ENCODE assay signal across 17 mouse cellular contexts in the genomic region with DNA sequence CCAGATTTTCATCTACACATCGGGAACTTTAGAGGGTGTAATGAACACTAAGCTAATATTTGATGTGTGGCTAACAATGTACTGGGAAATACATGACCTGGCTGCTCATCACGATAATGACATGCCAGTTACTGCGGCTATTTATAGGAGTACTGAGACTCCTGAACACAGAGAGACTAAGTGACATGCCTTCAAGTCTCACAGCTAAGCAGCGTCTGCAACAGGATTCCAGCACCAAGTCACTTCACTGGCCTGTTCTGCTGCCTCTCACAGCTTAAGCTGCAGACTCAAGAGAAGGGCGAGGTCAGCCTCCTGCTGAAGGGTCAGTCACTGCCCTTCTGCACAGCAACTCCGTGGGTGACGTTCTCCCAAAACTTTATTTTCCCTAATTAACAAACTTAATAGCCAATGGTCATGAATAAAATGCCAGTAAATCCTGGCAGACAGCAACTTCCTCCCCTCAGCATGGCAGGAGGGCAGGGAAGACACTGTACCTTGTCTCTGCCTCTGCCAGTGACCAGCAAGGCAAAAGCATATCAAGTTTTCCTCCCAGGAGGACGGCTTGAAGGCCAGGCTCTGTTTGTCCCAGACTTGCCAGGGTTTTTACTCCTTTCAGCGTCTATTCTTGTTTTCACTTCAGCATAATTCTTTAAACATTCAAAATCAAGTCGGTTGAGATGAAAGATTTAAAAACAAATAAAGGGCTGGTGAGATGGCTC.
A peak's percentile ranks its signal among the peaks of the same experiment; 100 is the strongest.
DNase-seq lines count a peak whose midpoint lies in the region; ATAC-seq and TF ChIP-seq lines count a peak whose summit lies in the region.
"Had no signal": no experiment of that assay in that cellular context is flagged by ENCODE, and none has a peak within 500 bp of the region (broad histone marks: within the 10 kb centered on the region; RNA-seq: fewer than 3 reads in every experiment).

No protein-coding gene starts in this region.

- peaks cover 18% of the 10 kb centered on the region for H3K4me1 ChIP-seq in heart, embryonic 12.5 days (replicated peaks)
- peaks cover 21% of the 10 kb centered on the region for H3K4me1 ChIP-seq in heart, embryonic 13.5 days
- no peaks in the 10 kb centered on the region for H3K4me1 ChIP-seq in testis, adult 2 months (ENCODE audit: control insufficient read depth, insufficient read depth, low read length)
- H3K4me1 ChIP-seq: intestine, embryonic 15.5 days; limb, embryonic 12.5 days; liver, embryonic 13.5 days; lung, embryonic 15.5 days; midbrain, embryonic 13.5 days; stomach, embryonic 15.5 days had no signal

- no peak for TF ChIP-seq CTCF in testis, adult 2 months (IDR thresholded peaks at IDR 0.05; ENCODE audit: control insufficient read depth, insufficient read depth, insufficient replicate concordance, low read depth, low read length)

- ATAC-seq in frontal cortex, adult (ENCODE audit: low TSS enrichment), result peak; percentile 41; the same call in 1 of the 2 replicates
- ATAC-seq in heart, embryonic 12.5 days (ENCODE audit: insufficient number of reproducible peaks, low FRiP score), result peak; percentile 36; the same call in 1 of the 2 replicates
- no peak for ATAC-seq in heart, embryonic 13.5 days (ENCODE audit: extremely low read depth, insufficient number of reproducible peaks, low FRiP score, low TSS enrichment)
- ATAC-seq in erythroid progenitor cell, adult 5-6 weeks (replicated peaks; ENCODE audit: low FRiP score, poor library complexity, severe bottlenecking), result no peak
- ATAC-seq: intestine, embryonic 15.5 days; midbrain, embryonic 13.5 days had no signal

- no peaks in the 10 kb centered on the region for H3K27me3 ChIP-seq in heart, embryonic 12.5 days (replicated peaks)
- no peaks in the 10 kb centered on the region for H3K27me3 ChIP-seq in heart, embryonic 13.5 days (replicated peaks)
- H3K27me3 ChIP-seq in testis, adult 2 months (ENCODE audit: control insufficient read depth, insufficient read depth, low read length), result no peaks in the 10 kb centered on the region
- H3K27me3 ChIP-seq: CH12.LX; embryonic facial prominence, embryonic 13.5 days; intestine, embryonic 15.5 days; limb, embryonic 12.5 days; liver, embryonic 13.5 days; lung, embryonic 15.5 days; midbrain, embryonic 13.5 days; stomach, embryonic 15.5 days had no signal

- 0 out of 2 replicates have a peak overlapping the region, but pooled peaks have one; percentile 34 for H3K9ac ChIP-seq in heart, embryonic 12.5 days
- peak overlapping the region; percentile 59 for H3K9ac ChIP-seq in heart, embryonic 13.5 days
- H3K9ac ChIP-seq: embryonic facial prominence, embryonic 13.5 days; hindbrain, embryonic 14.5 days; intestine, embryonic 15.5 days; limb, embryonic 12.5 days; liver, embryonic 13.5 days; lung, embryonic 15.5 days; midbrain, embryonic 13.5 days; stomach, embryonic 15.5 days had no signal

- no peaks in the 10 kb centered on the region for H3K9me3 ChIP-seq in heart, embryonic 12.5 days (replicated peaks)
- no peaks in the 10 kb centered on the region for H3K9me3 ChIP-seq in heart, embryonic 13.5 days
- H3K9me3 ChIP-seq: embryonic facial prominence, embryonic 13.5 days; intestine, embryonic 15.5 days; limb, embryonic 12.5 days; liver, embryonic 13.5 days; lung, embryonic 15.5 days; midbrain, embryonic 13.5 days; stomach, embryonic 15.5 days had no signal

- DNase-seq in frontal cortex, postnatal 25 days (ENCODE audit: low spot score in 2 of 2), result no peak
- DNase-seq in heart, adult 8-10 months (ENCODE audit: low spot score), result no peak
- DNase-seq: liver, embryonic 13.5 days; thymus, postnatal 25 days had no signal

- no peak overlapping the region for H3K4me3 ChIP-seq in heart, embryonic 12.5 days
- no peak overlapping the region for H3K4me3 ChIP-seq in heart, embryonic 13.5 days
- no peak overlapping the region for H3K4me3 ChIP-seq in testis, adult 2 months (ENCODE audit: control insufficient read depth, low read depth, low read length)
- H3K4me3 ChIP-seq: embryonic facial prominence, embryonic 13.5 days; intestine, embryonic 15.5 days; limb, embryonic 12.5 days; liver, embryonic 13.5 days; lung, embryonic 15.5 days; midbrain, embryonic 13.5 days; stomach, embryonic 15.5 days had no signal

- peak overlapping the region; percentile 92 for H3K27ac ChIP-seq in heart, embryonic 12.5 days (ENCODE audit: poor library complexity, severe bottlenecking)
- peak overlapping the region; percentile 94 for H3K27ac ChIP-seq in heart, embryonic 13.5 days (replicated peaks)
- H3K27ac ChIP-seq in testis, adult 2 months (ENCODE audit: control insufficient read depth, insufficient read depth, low read depth, low read length), result peak overlapping the region; percentile 66; the same call in 1 of the 2 replicates
- H3K27ac ChIP-seq: embryonic facial prominence, embryonic 13.5 days; hindbrain, embryonic 14.5 days; intestine, embryonic 15.5 days; limb, embryonic 12.5 days; liver, embryonic 13.5 days; lung, embryonic 15.5 days; midbrain, embryonic 13.5 days; stomach, embryonic 15.5 days had no signal

- no peak for TF ChIP-seq POLR2A in testis, adult 2 months (IDR thresholded peaks at IDR 0.05; ENCODE audit: control insufficient read depth, low read depth, low read length)

- 47% methylated on average over 10 of the region's 10 CpGs for WGBS in heart, embryonic 12.5 days
- WGBS in heart, embryonic 13.5 days, result 46% methylated on average over 10 of the region's 10 CpGs

- H3K36me3 ChIP-seq in heart, embryonic 12.5 days, result peaks cover 16% of the 10 kb centered on the region; the same call in 1 of the 2 replicates
- H3K36me3 ChIP-seq in heart, embryonic 13.5 days, result peaks cover 13% of the 10 kb centered on the region; the same call in 1 of the 2 replicates
- no peaks in the 10 kb centered on the region for H3K36me3 ChIP-seq in testis, adult 2 months (ENCODE audit: control insufficient read depth, insufficient read depth, low read length)
- H3K36me3 ChIP-seq: intestine, embryonic 15.5 days; lung, embryonic 15.5 days; stomach, embryonic 15.5 days had no signal

- H3K4me2 ChIP-seq in heart, embryonic 12.5 days, result peak overlapping the region; percentile 25; the same call in 1 of the 2 replicates
- peak overlapping the region; percentile 32 for H3K4me2 ChIP-seq in heart, embryonic 13.5 days
- H3K4me2 ChIP-seq: embryonic facial prominence, embryonic 13.5 days; hindbrain, embryonic 14.5 days; intestine, embryonic 15.5 days; limb, embryonic 12.5 days; liver, embryonic 13.5 days; lung, embryonic 15.5 days; midbrain, embryonic 13.5 days; stomach, embryonic 15.5 days had no signal

Comparison
In these comparisons a context has a peak if more than half of its experiments do, and no peak if none do; other contexts are left out.
1. ATAC-seq: peak in frontal cortex, adult (single experiment) and heart, embryonic 12.5 days (single experiment); none in heart, embryonic 13.5 days (single experiment) and erythroid progenitor cell, adult 5-6 weeks (single experiment).
2. Peak in every context shown above with its lines, with median percentiles within 50 percentile points of each other: H3K27ac ChIP-seq.